Mouse (Mus musculus): ENCODE measurements at regions not wholly inside any gene's neighbourhood (a gene's known extent, or its start where the extent isn't known, plus 50 kb on each side); places are given as distances from the start of the nearest gene placed in this dataset.

DNA sequence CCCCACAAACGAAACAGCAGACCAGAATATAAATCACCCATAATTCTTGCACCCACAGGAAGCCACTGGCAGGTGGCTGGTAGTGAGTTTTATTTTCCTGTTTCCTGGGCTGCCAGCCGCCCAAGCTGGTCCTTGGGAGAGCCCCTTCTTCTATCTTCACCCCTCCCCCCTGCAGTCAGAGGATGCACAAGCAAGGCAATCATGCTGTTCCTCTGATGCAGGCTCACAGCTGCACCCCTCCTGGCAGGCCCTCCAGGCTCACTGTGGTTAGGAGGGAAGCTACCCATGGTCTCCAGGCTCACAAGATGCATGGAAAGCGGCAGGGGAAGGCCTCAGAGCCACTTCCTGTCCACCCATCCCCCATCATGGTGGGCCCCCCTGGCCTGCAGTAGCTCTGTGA, 79.3 kb upstream of the Aldh1b1 start:
- no peak for ATAC-seq (ENCODE audit: low FRiP score, low TSS enrichment)
- TF ChIP-seq EP300 (optimal IDR thresholded peaks at IDR 0.05) (no peak), CTCF (IDR thresholded peaks at IDR 0.05; ENCODE audit: low read depth) (no peak)
- no peak for DNase-seq (ENCODE audit: low spot score)
- Histone ChIP-seq H3K27me3 (ENCODE audit: control insufficient read depth, insufficient read depth, low read length) (no peaks in the 10 kb centered on the region), H3K4me3 (ENCODE audit: low read depth, low read length) (no peak overlapping the region), H3K4me1 (replicated peaks; ENCODE audit: control insufficient read depth, insufficient read depth) (no peaks in the 10 kb centered on the region), H3K4me2 (replicated peaks; ENCODE audit: low read depth) (no peak overlapping the region), H3K36me3 (ENCODE audit: control insufficient read depth, insufficient read depth, low read length) (no peaks in the 10 kb centered on the region), H3K9ac (ENCODE audit: low read length) (no peak overlapping the region), H3K9me3 (ENCODE audit: control insufficient read depth, low read length) (no peaks in the 10 kb centered on the region), H3K27ac (replicated peaks) (no peak overlapping the region)
- WGBS = 58% methylated on average over 3 of the region's 3 CpGs

DNA sequence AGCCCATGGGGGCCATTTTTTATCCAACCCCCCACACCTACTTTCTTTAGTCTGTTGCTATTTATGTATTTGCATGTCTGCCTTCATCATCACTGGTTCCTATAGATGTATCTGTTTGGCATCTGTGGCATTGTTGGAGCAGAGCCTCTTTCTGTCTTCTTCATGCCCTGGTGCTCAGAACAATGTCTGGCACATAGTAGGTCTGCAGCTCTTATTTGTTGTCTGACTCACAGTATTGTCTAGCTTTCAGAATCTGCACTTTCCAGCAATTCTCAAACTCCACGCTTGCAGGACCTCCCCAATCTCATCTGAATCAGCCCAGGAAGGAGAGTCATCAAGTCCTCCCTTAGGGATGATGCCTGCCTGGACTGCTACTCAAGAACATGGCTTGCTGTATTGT, 82.9 kb upstream of the Aldh1b1 start:
- TF ChIP-seq CTCF (IDR thresholded peaks at IDR 0.05; ENCODE audit: low read depth) = no peak
- TF ChIP-seq EP300 (optimal IDR thresholded peaks at IDR 0.05) = no peak
- no peaks in the 10 kb centered on the region for H3K9me3 ChIP-seq (ENCODE audit: control insufficient read depth, low read length)
- no peaks in the 10 kb centered on the region for H3K36me3 ChIP-seq (ENCODE audit: control insufficient read depth, insufficient read depth, low read length)
- H3K4me1 ChIP-seq (replicated peaks; ENCODE audit: control insufficient read depth, insufficient read depth) = no peaks in the 10 kb centered on the region
- H3K27ac ChIP-seq (replicated peaks) = no peak overlapping the region
- H3K4me3 ChIP-seq (ENCODE audit: low read depth, low read length) = no peak overlapping the region
- DNase-seq (ENCODE audit: low spot score) (no peak), ATAC-seq (ENCODE audit: low FRiP score, low TSS enrichment) (no peak)
- WGBS = 72% methylated on average over 1 of the region's 1 CpGs
- no peaks in the 10 kb centered on the region for H3K27me3 ChIP-seq (ENCODE audit: control insufficient read depth, insufficient read depth, low read length)
- no peak overlapping the region for H3K9ac ChIP-seq (ENCODE audit: low read length)
- no peak overlapping the region for H3K4me2 ChIP-seq (replicated peaks; ENCODE audit: low read depth)

DNA sequence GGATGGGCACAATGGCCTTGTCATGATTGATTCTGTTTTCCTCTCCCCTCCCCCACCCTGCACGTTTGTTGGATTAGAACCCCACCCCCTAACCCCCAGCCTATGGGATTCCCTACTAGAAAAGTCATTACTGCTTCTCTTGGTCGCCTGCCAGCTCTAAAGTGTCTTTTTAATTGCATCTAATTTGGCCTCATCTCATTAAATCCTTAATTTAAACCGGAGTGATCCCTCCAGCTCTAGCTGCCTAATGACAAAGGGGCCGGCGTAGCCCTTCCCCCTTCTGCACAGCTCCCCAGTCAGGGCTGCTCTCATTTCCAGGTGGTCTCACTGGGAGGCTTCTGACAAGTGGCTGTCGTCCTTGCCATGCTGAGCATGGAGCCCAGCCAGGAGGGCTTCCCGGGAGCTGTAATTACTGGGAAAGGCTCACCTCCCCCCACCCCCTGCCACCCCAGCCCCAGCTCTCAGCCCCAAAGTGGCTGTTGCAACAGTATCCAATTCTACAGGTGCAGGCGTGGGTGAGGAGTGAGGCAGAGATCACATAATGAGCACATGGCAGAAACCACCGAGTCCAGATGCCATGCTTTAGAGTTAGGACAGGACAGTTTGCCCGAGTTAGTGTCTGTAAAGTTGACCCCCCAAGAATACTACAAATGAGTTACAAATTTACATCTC, 84.8 kb upstream of the Aldh1b1 start:
- H3K27ac ChIP-seq (replicated peaks) = no peak overlapping the region
- no peaks in the 10 kb centered on the region for H3K4me1 ChIP-seq (replicated peaks; ENCODE audit: control insufficient read depth, insufficient read depth)
- no peaks in the 10 kb centered on the region for H3K36me3 ChIP-seq (ENCODE audit: control insufficient read depth, insufficient read depth, low read length)
- DNase-seq (ENCODE audit: low spot score) = no peak
- 27% methylated on average over 10 of the region's 10 CpGs for WGBS
- no peak overlapping the region for H3K4me2 ChIP-seq (replicated peaks; ENCODE audit: low read depth)
- H3K4me3 ChIP-seq (ENCODE audit: low read depth, low read length) = no peak overlapping the region
- H3K9ac ChIP-seq (ENCODE audit: low read length) = no peak overlapping the region
- TF ChIP-seq EP300 (optimal IDR thresholded peaks at IDR 0.05) = no peak
- no peak for ATAC-seq (ENCODE audit: low FRiP score, low TSS enrichment)
- H3K27me3 ChIP-seq (ENCODE audit: control insufficient read depth, insufficient read depth, low read length) = no peaks in the 10 kb centered on the region
- no peaks in the 10 kb centered on the region for H3K9me3 ChIP-seq (ENCODE audit: control insufficient read depth, low read length)

GRCm38 (mm10) chr4:45713046-45713706, 85.6 kb upstream of the Aldh1b1 start:
- Histone ChIP-seq H3K36me3 (ENCODE audit: control insufficient read depth, insufficient read depth, low read length) (no peaks in the 10 kb centered on the region), H3K9me3 (ENCODE audit: control insufficient read depth, low read length) (no peaks in the 10 kb centered on the region), H3K9ac (ENCODE audit: low read length) (no peak overlapping the region), H3K4me2 (replicated peaks; ENCODE audit: low read depth) (no peak overlapping the region), H3K4me3 (ENCODE audit: low read depth, low read length) (no peak overlapping the region), H3K4me1 (replicated peaks; ENCODE audit: control insufficient read depth, insufficient read depth) (no peaks in the 10 kb centered on the region), H3K27ac (replicated peaks) (no peak overlapping the region), H3K27me3 (ENCODE audit: control insufficient read depth, insufficient read depth, low read length) (no peaks in the 10 kb centered on the region)
- DNase-seq (ENCODE audit: low spot score) = no peak
- ATAC-seq (ENCODE audit: low FRiP score, low TSS enrichment) = no peak
- 39% methylated on average over 8 of the region's 8 CpGs for WGBS
- TF ChIP-seq CTCF (IDR thresholded peaks at IDR 0.05; ENCODE audit: low read depth) = no peak
- TF ChIP-seq EP300 (optimal IDR thresholded peaks at IDR 0.05) = no peak

- Histone ChIP-seq H3K4me1 (replicated peaks; ENCODE audit: control insufficient read depth, insufficient read depth) (no peaks in the 10 kb centered on the region), H3K4me2 (replicated peaks; ENCODE audit: low read depth) (no peak overlapping the region), H3K27me3 (ENCODE audit: control insufficient read depth, insufficient read depth, low read length) (no peaks in the 10 kb centered on the region), H3K9me3 (ENCODE audit: control insufficient read depth, low read length) (no peaks in the 10 kb centered on the region), H3K27ac (replicated peaks) (no peak overlapping the region), H3K9ac (ENCODE audit: low read length) (no peak overlapping the region), H3K4me3 (ENCODE audit: low read depth, low read length) (no peak overlapping the region), H3K36me3 (ENCODE audit: control insufficient read depth, insufficient read depth, low read length) (no peaks in the 10 kb centered on the region)
- 45% methylated on average over 6 of the region's 7 CpGs for whole genome bisulfite sequencing
- DNase-seq (ENCODE audit: low spot score) = no peak
- no peak for TF ChIP-seq CTCF (IDR thresholded peaks at IDR 0.05; ENCODE audit: low read depth)
- no peak for TF ChIP-seq EP300 (optimal IDR thresholded peaks at IDR 0.05)
- ATAC-seq (ENCODE audit: low FRiP score, low TSS enrichment) = no peak
These were observed 94.8 kb upstream of the Aldh1b1 start for GRCm38 (mm10) chr4:45703997-45704396.

- Histone ChIP-seq H3K9ac (ENCODE audit: low read length) (no peak overlapping the region), H3K27ac (replicated peaks) (no peak overlapping the region), H3K4me2 (replicated peaks; ENCODE audit: low read depth) (no peak overlapping the region), H3K4me1 (replicated peaks; ENCODE audit: control insufficient read depth, insufficient read depth) (no peaks in the 10 kb centered on the region), H3K36me3 (ENCODE audit: control insufficient read depth, insufficient read depth, low read length) (no peaks in the 10 kb centered on the region), H3K27me3 (ENCODE audit: control insufficient read depth, insufficient read depth, low read length) (no peaks in the 10 kb centered on the region), H3K4me3 (ENCODE audit: low read depth, low read length) (no peak overlapping the region), H3K9me3 (ENCODE audit: control insufficient read depth, low read length) (no peaks in the 10 kb centered on the region)
- TF ChIP-seq CTCF (IDR thresholded peaks at IDR 0.05; ENCODE audit: low read depth) (no peak), EP300 (optimal IDR thresholded peaks at IDR 0.05) (no peak)
- ATAC-seq (ENCODE audit: low FRiP score, low TSS enrichment) (no peak), DNase-seq (ENCODE audit: low spot score) (no peak)
- WGBS = 55% methylated on average over 3 of the region's 3 CpGs
These were observed 99.2 kb upstream of the Aldh1b1 start for GRCm38 (mm10) chr4:45699601-45700000.

All from stomach, postnatal 0 days (tissue).